Mouse (Mus musculus): ENCODE data around the gene Atp8a1.

DNA sequence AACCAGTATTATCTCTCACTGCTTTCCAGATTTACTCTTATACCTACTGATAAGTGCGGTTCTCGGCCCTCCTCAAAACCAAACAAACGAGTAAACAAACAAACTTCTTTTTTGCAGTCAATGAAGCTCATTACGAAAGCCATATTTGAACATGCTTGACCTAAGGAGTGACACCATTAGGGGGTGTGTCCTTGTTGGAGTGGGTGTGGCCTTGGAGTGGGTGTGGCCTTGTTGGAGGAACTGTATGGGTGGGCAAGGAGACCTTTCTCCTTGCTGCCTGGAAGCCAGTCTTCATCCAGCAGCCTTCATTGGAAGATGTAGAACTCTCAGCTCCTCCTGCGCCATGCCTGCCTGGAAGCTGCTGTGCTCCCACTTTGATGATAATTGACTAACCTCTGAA is 13.4 kb downstream of the Atp8a1 start:
- TF ChIP-seq FLI1 (IDR thresholded peaks at IDR 0.05; ENCODE audit: low read length): no peak
- no peak for TF ChIP-seq GATA1 (IDR thresholded peaks at IDR 0.05; ENCODE audit: borderline replicate concordance, low read length)

All from megakaryocyte, embryonic 14.5 days (primary cell).